19 mouse cellular contexts compared by ENCODE assay signal in the genomic region with DNA sequence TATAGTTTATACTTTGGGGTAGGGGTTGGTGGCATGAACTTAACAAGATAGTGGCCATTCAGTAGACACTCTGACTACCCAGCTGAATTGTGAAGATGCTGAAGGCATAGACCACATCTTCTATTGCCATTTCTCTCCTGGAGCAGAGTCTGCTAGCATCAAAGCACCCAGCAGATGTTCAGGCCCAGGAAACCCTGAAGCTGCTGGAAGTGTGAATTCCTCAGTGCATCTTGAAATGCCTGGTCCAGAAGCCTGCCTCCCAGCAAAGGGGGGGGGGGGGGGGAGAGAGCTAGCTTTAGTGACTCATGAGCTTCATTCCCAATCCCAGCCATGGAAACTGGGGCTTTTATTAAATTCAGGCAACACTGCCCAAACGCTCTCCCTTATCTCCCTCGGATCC.
A peak's percentile ranks its signal among the peaks of the same experiment; 100 is the strongest.
DNase-seq lines count a peak whose midpoint lies in the region; ATAC-seq lines count a peak whose summit lies in the region.
"Had no signal": no experiment of that assay in that cellular context is flagged by ENCODE, and none has a peak within 500 bp of the region (broad histone marks: within the 10 kb centered on the region; RNA-seq: fewer than 3 reads in every experiment).

No protein-coding gene starts in this region.

- ATAC-seq in intestine, embryonic 15.5 days, result no peak
- ATAC-seq: forebrain, embryonic 13.5 days; forebrain, embryonic 15.5 days; forebrain, postnatal 0 days had no signal

- no peak overlapping the region for H3K9ac ChIP-seq in intestine, embryonic 15.5 days
- H3K9ac ChIP-seq: embryonic facial prominence, embryonic 12.5 days; forebrain, embryonic 13.5 days; forebrain, embryonic 15.5 days; forebrain, postnatal 0 days had no signal

- WGBS in intestine, embryonic 15.5 days, result 58% methylated on average over 2 of the region's 2 CpGs

- H3K36me3 ChIP-seq in intestine, embryonic 15.5 days, result no peaks in the 10 kb centered on the region
- H3K36me3 ChIP-seq: embryonic facial prominence, embryonic 10.5 days; embryonic facial prominence, embryonic 12.5 days; forebrain, embryonic 15.5 days had no signal

- H3K4me2 ChIP-seq in intestine, embryonic 15.5 days (replicated peaks), result no peak overlapping the region
- H3K4me2 ChIP-seq: embryonic facial prominence, embryonic 12.5 days; forebrain, embryonic 13.5 days; forebrain, embryonic 15.5 days had no signal

- H3K9me3 ChIP-seq in intestine, embryonic 15.5 days, result no peaks in the 10 kb centered on the region
- H3K9me3 ChIP-seq: embryonic facial prominence, embryonic 10.5 days; embryonic facial prominence, embryonic 12.5 days; forebrain, embryonic 13.5 days; forebrain, embryonic 15.5 days had no signal

- no peak overlapping the region for H3K4me3 ChIP-seq in intestine, embryonic 15.5 days (replicated peaks)
- H3K4me3 ChIP-seq: embryonic facial prominence, embryonic 10.5 days; embryonic facial prominence, embryonic 12.5 days; forebrain, embryonic 13.5 days; forebrain, embryonic 15.5 days had no signal

- DNase-seq in right cerebral cortex, adult 18-20 months, result peak; percentile 54
- no peak for DNase-seq in right cerebral cortex, postnatal 4 days
- DNase-seq in NIH3T3 (ENCODE audit: low read depth), result peak; percentile 35
- peak; percentile 48 for DNase-seq in telencephalon, adult 2 months (ENCODE audit: low read depth, low spot score)
- DNase-seq in kidney, postnatal 36 days, result no peak
- DNase-seq: adrenal gland, adult 2 months; adrenal gland, postnatal 10 days; adrenal gland, postnatal 25 days; cerebellum, adult 11-12 months; cerebellum, adult 2 months; cerebellum, adult 9-10 months; cerebellum, postnatal 10 days; cerebellum, postnatal 25 days; forebrain, postnatal 0 days had no signal

- no peaks in the 10 kb centered on the region for H3K27me3 ChIP-seq in intestine, embryonic 15.5 days (replicated peaks)
- H3K27me3 ChIP-seq: embryonic facial prominence, embryonic 12.5 days; forebrain, embryonic 13.5 days; forebrain, embryonic 15.5 days had no signal

- no peak overlapping the region for H3K27ac ChIP-seq in intestine, embryonic 15.5 days
- H3K27ac ChIP-seq: embryonic facial prominence, embryonic 10.5 days; embryonic facial prominence, embryonic 12.5 days; forebrain, embryonic 13.5 days; forebrain, embryonic 15.5 days had no signal

- H3K4me1 ChIP-seq in intestine, embryonic 15.5 days (replicated peaks), result no peaks in the 10 kb centered on the region
- H3K4me1 ChIP-seq: embryonic facial prominence, embryonic 10.5 days; embryonic facial prominence, embryonic 12.5 days had no signal

Comparison
In these comparisons a context has a peak if more than half of its experiments do, and no peak if none do; other contexts are left out.
1. DNase-seq: peak in right cerebral cortex, adult 18-20 months (single experiment), NIH3T3 (single experiment) and telencephalon, adult 2 months (single experiment); none in right cerebral cortex, postnatal 4 days (single experiment) and kidney, postnatal 36 days (0 of 2).